Mouse (Mus musculus) cerebellum, adult 8-10 months (tissue): ENCODE results near the gene Arhgap24.

Source experiments
- DNase-seq: peaks from one replicate; pipeline ENCODE4 v3.0.0; 2022

Arhgap24 gene

DNA sequence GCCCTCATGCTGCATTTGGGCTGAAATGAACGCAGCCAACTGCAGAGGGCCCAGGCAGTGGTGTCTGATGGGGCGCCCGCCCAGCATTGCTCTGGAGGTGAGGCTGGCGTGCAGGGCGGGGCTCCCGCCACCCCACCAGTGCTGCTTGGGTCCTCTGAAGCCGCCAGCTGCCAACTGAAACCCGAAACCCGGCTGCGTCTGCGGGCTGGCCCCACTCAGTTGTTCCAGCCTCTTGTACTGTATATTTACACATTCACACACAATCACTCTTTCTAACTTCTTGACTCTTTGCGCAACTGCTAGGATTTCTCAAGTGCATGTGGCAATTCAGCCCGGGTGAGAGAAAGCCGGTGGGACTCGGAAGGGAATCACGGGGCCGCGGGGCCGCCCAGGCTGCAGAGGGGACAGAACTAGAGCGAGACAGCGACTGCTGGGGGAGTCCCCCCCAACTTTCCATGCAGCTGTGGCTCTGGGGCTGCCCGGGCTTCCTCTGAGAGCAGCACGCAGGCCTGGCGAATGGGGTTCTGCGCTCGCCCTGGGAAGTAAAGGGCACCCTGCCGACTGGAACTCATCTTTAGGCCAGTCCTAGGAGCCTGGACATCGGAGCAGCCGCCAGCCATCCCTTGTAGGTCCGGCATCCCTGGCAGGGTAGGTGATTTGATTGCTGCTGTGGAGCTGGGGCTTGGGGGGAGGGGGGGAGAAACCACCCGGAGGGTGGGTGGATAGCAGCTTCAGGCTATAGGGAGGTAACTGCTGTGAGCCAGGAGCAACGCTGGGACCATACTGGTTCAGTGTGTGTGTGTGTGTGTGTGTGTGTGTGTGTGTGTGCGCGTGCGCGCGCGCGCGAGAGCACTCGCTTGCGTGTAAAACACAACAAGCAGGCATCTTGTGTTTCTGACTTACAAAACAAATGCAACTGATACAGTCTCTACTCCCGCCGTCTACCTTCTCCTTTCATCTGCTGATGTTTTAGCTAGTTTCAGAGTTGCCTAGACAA is at the start of gene Arhgap24:
Arhgap24 (plus strand) TSS at position 177 of the 997 bp plus-strand sequence.
- no peak for DNase-seq

GRCm38 (mm10) chr5:102434182-102434581 is 47.0 kb upstream of the Arhgap24 start:
- DNase-seq: no peak

- no peak for DNase-seq
Measured at GRCm38 (mm10) chr5:102436581-102436980, 44.6 kb upstream of the Arhgap24 start.

DNA sequence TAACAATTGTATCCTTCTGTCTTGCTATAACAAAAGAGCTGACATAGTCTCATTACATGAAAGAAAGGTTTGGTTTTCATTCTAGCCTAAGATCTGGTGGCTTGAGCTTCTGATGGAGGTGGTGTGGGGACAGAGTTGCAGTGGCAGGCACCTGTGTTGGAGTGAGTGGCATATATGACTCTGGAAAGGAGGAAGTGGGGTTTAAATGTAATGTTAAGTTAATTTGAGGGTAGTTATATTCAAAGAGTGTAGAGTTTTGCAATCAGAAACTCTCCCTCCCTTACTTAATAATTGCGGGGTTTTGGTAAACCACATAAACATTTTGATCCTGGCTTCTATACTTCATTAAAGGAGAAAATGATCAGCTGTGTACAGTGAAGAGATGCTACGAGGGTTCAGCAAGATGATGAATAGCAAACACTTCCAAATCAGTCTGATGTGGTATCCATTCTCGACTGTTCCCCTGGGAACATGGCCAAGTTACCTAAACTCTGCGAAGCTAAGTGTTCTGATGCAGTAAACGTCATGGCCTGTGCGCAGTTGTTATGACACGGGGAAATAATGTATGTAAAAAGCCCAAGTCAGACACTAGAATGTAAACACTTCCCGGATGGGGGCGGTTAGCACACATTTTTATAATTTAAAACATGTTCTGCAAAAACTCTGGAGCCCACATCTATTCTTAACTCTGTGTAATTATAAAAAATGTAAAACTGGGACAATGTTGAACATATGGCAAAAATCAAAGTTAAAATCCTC is 41.9 kb upstream of the Arhgap24 start:
- no peak for DNase-seq

DNA sequence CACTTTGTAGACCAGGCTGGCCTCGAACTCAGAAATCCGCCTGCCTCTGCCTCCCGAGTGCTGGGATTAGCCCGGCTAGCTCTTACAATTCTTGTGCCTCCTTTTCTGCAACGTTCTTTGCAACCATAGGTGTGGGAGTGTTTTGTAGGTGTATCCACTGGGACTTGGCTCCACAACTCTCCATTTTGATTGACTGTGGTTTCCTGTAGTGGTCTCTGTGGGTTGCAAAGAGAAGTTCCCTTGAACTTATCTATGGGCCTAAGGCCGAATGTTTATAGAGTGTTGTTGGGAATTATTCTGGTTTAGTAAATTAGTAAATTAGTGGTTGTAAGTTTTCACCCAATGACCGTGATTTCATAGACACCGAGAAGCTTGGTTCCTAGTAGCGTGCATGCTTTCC is 33.8 kb upstream of the Arhgap24 start:
- DNase-seq: no peak

- DNase-seq: no peak
Measured at GRCm38 (mm10) chr5:102450897-102451296, 30.3 kb upstream of the Arhgap24 start.

- no peak for DNase-seq
Measured at GRCm38 (mm10) chr5:102452079-102452797, 29.0 kb upstream of the Arhgap24 start.

GRCm38 (mm10) chr5:102453324-102453723 is 27.9 kb upstream of the Arhgap24 start:
- DNase-seq: no peak

- no peak for DNase-seq
Measured at GRCm38 (mm10) chr5:102455247-102455646, 25.9 kb upstream of the Arhgap24 start.

- no peak for DNase-seq
Measured at GRCm38 (mm10) chr5:102460452-102461197, 20.6 kb upstream of the Arhgap24 start.

GRCm38 (mm10) chr5:102462948-102463347 is 18.2 kb upstream of the Arhgap24 start:
- DNase-seq: no peak

DNA sequence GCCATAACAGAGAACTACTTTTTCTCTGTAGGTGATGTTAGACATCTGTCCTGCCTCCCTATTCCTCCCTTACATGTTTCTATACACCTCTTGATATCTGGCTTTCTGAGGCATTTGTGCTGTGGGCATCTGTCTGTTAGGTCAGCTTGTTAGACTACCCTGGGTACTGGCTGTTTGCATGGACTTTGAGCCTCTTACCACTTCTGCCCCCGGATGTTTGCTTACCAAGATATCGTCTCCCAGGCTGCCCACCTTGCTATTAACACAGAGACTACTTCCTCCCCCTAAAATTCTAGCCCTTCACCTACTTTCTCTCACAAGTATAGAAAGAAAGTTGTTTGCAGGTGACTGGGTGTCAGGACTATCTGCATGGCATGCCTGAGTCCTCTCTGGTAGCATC is 15.8 kb upstream of the Arhgap24 start:
- DNase-seq: no peak

- DNase-seq: no peak
Measured at GRCm38 (mm10) chr5:102468292-102468691, 12.9 kb upstream of the Arhgap24 start.

GRCm38 (mm10) chr5:102470284-102470683 is 10.9 kb upstream of the Arhgap24 start:
- no peak for DNase-seq

GRCm38 (mm10) chr5:102478076-102478475 is 3.1 kb upstream of the Arhgap24 start:
- no peak for DNase-seq

DNA sequence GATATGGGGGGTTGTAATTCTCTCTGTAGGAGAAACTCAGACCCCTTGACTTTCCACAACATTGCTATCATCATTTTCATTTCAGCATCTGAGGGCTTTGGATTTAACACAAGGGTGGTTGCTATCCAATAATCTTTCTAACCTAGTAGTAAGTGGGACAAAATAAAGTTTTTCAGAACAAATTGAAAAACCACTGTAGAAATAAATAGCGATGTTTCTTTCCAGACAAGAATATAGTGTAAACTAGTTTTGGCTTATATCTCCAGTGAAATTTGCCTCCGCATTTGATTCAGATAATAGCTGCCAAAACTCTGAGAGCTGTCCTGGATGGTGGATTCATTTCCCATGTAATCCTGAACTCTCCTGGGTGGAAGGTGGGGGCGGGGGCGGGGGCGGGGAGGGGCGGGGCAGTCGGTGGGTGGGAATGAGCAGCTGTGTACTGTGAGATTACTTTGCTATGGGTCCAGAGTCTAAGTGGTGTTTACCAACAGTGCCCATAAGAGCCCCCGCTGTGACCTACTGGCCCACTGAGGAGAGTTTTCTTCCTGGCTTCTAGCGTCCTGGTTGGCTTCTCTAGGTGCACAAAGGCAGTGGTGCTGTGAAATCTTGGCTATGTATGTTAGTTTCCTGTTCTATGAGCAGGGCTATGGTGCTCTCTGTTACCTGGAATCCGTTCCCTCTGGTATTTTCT is 2.2 kb downstream of the Arhgap24 start:
- no peak for DNase-seq

DNA sequence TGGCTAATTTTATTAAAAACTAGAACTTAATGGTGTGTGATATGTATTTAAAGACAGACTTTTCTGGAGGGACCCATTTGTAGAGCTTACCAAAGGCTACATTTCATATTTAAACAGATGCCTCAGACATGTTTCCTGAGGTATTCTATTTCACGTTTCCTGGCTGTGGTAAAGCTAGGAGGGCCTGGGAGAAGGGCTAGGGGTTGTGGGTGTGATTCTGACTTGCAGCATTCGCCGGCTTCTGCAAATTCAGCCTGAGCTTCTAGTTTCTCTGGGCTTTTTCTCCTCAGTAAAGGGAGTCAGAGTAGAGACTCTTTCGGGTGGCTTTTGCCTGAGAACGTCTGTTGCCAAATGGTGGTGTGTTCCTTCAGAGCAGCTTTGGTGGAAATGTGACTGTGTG is 10.4 kb downstream of the Arhgap24 start:
- DNase-seq: no peak

GRCm38 (mm10) chr5:102492152-102492551 is 11.0 kb downstream of the Arhgap24 start:
- DNase-seq: no peak

- DNase-seq: no peak
Measured at GRCm38 (mm10) chr5:102494827-102495226, 13.6 kb downstream of the Arhgap24 start.

DNA sequence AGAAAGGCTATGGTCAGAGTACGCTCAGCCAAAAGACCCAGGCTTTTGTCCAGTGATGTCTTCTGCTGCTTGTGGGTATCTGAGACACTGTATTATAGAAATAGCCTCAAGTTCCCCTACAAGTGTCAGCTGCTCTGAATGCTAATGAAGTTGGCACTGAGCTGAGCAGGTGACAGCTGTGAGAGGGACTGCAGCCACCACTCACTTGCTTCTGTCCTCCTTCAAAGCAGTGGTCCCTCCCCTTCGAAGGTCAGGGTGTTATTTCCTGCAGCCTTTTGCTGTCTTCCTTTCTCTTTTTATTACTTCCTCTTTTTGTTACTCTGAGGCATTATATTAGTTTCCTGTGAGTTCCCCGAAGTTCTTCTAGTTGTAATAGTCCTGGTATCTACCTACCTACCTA is 16.0 kb downstream of the Arhgap24 start:
- DNase-seq: no peak

DNA sequence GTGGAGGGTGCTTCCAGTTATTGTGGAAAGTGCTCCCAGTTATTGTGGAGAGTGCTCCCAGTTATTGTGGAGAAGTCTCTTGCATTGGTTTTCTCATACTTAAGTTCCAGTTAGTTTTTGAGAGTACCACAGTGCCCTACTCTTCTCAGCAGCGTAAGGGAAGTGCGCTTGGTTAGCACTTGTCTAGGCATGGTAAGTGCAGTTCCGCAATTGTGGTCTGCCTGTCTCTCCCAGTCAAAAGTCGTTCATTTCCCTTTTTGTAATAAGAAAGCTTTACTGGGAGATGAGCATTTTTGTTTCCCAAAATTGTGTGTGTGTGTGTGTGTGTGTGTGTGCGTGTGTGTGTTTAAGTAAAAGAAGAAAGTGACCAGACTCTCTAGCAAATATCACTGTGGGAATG is 17.6 kb downstream of the Arhgap24 start:
- no peak for DNase-seq

DNA sequence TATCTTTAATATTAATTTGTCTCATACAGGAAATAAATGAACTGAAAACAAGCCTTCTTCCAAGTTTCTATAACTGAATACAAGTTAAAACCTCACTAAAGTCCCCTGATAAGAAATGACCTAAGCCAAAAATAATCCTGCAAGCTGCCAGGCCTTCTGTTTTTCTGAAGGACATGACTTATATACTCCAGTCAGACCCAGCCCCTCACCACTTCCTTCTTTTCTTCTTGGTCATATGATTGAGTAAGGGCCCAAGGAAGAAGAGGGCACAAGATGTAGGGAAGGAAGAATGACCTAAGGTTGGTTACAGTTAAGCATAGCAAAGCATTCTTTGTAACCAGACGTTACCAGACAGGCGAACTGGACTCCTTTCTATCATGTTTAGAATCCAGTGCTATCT is 21.1 kb downstream of the Arhgap24 start:
- no peak for DNase-seq
